Mouse (Mus musculus) R1 (cell line): ENCODE measurements around the gene Ttc30a2.
A peak's percentile ranks its signal among the peaks of the same experiment; 100 is the strongest.
"Not testable (repeated sequence)": the region's sequence is repeated elsewhere in the genome, so short reads cannot be mapped to it uniquely, and the experiment has no call there.

Experiments
- DNase-seq: peaks from one replicate; pipeline ENCODE4 v3.0.0-alpha.2; 2018; ENCODE audit warnings: low read depth, low spot score

Ttc30a2 gene

GRCm38 (mm10) chr2:75981440-75982081, 3.6 kb upstream of the Ttc30a2 start, which contains the start of gene Ttc30a1:
TSS of gene Ttc30a1 (minus strand) at chr2:75981967.
- peak; percentile 95 for DNase-seq

GRCm38 (mm10) chr2:75980933-75981439, 3.0 kb upstream of the Ttc30a2 start:
- not testable (repeated sequence) for DNase-seq

GRCm38 (mm10) chr2:75976070-75976469, 1.9 kb downstream of the Ttc30a2 start:
- DNase-seq: not testable (repeated sequence)

GRCm38 (mm10) chr2:75974131-75974530, 3.8 kb downstream of the Ttc30a2 start:
- DNase-seq: no peak

- DNase-seq: peak; percentile 84
Observed at GRCm38 (mm10) chr2:75964972-75965371, 13.0 kb downstream of the Ttc30a2 start.

- DNase-seq: peak; percentile 78
Observed at GRCm38 (mm10) chr2:75964512-75964911, 13.5 kb downstream of the Ttc30a2 start.

- peak; percentile 12 for DNase-seq
Observed at GRCm38 (mm10) chr2:75964051-75964450, 13.9 kb downstream of the Ttc30a2 start.

- DNase-seq: no peak
Observed at GRCm38 (mm10) chr2:75963211-75963840, 14.6 kb downstream of the Ttc30a2 start.

- DNase-seq: peak; percentile 94
Observed at GRCm38 (mm10) chr2:75960366-75961330, 17.3 kb downstream of the Ttc30a2 start.

- peak; percentile 63 for DNase-seq
Observed at GRCm38 (mm10) chr2:75959850-75960365, 18.1 kb downstream of the Ttc30a2 start.

- DNase-seq: peak; percentile 44
Observed at GRCm38 (mm10) chr2:75959183-75959849, 18.7 kb downstream of the Ttc30a2 start.

- DNase-seq: peak; percentile 27
Observed at GRCm38 (mm10) chr2:75955709-75956108, 22.3 kb downstream of the Ttc30a2 start.

- no peak for DNase-seq
Observed at GRCm38 (mm10) chr2:75953320-75953719, 24.6 kb downstream of the Ttc30a2 start.

GRCm38 (mm10) chr2:75950685-75951084, 27.3 kb downstream of the Ttc30a2 start:
- DNase-seq: no peak

- DNase-seq: peak; percentile 89
Observed at GRCm38 (mm10) chr2:75938117-75939063, 39.6 kb downstream of the Ttc30a2 start, which contains the start of gene Ttc30b. TSS of gene Ttc30b (minus strand) at chr2:75938585.

- not testable (repeated sequence) for DNase-seq
Observed at GRCm38 (mm10) chr2:75937520-75938116, 40.4 kb downstream of the Ttc30a2 start.

- not testable (repeated sequence) for DNase-seq
Observed at GRCm38 (mm10) chr2:75936685-75937084, 41.3 kb downstream of the Ttc30a2 start.

GRCm38 (mm10) chr2:75933541-75933940, 44.4 kb downstream of the Ttc30a2 start:
- no peak for DNase-seq

GRCm38 (mm10) chr2:75930941-75931340, 47.0 kb downstream of the Ttc30a2 start:
- DNase-seq: no peak
